Mouse (Mus musculus) thymus, postnatal 0 days (tissue): ENCODE results near the gene Coro7. TPM values are rescaled to one million over a fixed set of nuclear protein-coding genes. Genes with fewer than 3 reads are reported as not detected.
"Not testable (repeated sequence)": the region's sequence is repeated elsewhere in the genome, so short reads cannot be mapped to it uniquely, and the experiment has no call there.

Source experiments
- DNase-seq: peaks from one replicate; pipeline ENCODE4 v3.0.0-alpha.2; 2015; ENCODE audit warnings: low spot score
- polyA plus RNA-seq: library from polyadenylated mRNA; unstranded; fragments of >200 nt; fragmentation: Nextera tagmentation; extraction: Ambion mirVana; gene quantifications from 2 replicates; pipeline ENCODE4 v1.2.1, GENCODE M21; 2015

Coro7 gene
- polyA plus RNA-seq, 1 experiment from 2014 or later = 55.0 TPM

DNA sequence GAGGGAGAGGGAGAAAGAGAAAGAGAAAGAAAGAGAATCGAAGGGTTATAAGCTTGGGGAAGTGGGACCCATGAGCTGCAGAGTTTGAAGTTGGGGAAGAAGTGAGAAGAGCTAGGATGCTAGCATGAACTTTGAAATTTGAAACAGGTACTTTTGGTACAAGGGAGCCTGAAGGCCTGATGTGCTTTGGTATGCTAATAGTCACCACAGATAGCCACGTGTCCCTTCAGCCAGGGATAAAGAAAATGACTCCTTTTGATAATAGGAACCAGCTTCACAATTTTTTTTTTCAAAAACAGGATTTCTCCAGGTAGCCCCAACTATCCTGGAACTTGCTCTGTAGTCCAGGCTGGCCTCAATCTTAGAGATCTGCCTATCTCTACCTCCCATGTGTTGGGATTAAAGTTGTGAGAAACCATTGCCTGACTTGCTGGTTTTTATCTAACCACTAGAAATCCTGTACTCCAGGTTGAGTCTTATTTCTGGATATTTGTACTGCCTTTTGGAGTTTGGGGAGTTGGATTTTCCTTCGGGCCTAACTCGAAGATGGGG is 3.1 kb upstream of the Coro7 start:
- DNase-seq = no peak

DNA sequence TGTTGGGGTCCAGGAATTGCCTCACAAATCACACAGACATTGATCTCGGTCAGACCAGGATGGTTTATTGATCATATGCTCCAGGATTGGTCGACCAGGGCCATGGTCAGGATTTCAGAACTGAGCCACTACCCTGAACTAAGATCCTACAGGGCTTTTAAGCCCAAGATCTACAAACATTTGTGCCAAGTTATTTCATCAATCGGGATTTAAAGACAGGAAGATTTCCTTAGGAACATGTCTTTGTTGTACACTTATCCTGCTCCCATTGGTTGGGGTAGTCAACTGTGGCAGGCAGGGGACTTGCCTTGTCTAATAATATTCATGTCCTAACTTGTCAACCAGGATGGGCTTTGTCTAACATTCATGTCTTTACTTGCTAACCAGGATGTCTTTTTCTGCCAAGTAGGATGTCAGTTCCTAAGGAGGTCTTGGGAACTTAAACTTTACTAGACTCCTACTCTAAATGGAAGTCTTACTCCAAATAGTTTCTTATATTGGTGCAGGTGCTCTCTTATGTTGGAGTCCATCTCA is 1.4 kb upstream of the Coro7 start:
- DNase-seq = not testable (repeated sequence)

- DNase-seq = no peak
These were observed 1.5 kb downstream of the Coro7 start for GRCm38 (mm10) chr16:4678080-4678479.

GRCm38 (mm10) chr16:4676836-4677235 is 2.7 kb downstream of the Coro7 start:
- no peak for DNase-seq

GRCm38 (mm10) chr16:4674091-4674490 is 5.5 kb downstream of the Coro7 start:
- peak; percentile 89 for DNase-seq

GRCm38 (mm10) chr16:4670317-4670716 is 9.3 kb downstream of the Coro7 start:
- no peak for DNase-seq

DNA sequence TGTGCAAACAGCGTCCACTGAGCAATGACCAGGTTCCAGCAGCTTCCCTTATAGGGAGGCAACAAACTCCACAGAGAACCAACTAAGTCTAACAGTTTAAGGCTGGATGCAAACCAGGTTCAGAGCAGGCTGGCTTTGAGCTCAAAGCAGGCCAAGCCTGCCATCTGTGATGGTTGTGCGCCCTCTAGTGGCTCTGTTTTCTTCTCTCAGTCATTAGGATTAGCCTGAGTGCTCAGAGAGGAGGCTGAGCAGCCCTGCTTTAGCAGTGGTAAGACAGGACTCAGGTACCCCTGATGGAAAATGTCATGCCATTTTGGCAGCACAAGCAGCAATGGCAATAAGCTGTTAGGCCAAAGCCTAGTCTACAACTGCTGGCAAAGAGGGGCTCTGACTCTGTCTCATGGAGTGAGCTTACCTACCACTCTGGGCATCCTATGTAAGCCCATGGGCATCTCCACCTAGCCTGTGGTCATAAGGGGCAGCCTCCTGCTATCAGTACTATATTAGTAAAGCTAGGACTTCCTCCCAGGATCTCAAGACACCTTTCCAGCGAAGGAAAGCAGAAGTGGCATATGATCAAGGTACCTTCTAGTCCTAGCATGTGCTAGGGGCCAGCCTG is 12.3 kb downstream of the Coro7 start:
- DNase-seq = peak; percentile 89

DNA sequence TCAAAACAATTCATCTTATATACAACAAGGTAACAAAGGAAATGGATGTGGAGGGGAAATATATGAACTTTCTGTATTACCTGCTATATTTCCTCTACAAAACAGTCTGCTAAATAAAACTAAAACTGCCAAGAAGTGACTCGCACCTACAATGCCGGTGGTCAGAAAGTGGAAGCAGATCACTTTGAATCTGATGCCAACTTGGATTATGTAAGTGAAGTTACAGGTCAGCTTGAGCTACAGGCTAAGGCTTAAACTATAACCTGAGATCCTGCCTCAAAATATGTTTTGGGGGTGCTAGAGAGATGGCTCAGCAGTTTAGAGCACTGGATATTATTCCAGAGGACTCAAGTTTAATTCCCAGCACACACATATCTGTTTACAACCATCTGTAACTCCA is 13.9 kb downstream of the Coro7 start:
- DNase-seq = no peak

DNA sequence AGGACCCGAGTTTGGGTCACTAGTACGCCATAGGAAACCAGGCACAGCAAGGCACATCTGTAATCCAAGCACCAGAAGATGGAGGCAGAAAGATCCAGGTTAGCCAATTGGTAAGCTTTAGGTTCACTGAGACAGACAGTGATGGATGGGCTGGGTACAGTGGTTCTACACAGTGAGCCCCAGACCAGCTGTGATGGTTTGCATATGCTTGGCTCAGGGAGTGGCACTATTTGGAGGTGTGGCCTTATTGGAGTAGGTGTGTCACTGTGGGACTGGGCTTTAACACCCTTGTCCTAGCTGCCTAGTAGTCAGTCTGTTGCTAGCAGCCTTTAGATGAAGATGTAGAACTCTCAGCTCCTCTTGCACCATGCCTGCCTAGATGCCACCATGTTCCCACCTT is 15.8 kb downstream of the Coro7 start:
- no peak for DNase-seq

DNA sequence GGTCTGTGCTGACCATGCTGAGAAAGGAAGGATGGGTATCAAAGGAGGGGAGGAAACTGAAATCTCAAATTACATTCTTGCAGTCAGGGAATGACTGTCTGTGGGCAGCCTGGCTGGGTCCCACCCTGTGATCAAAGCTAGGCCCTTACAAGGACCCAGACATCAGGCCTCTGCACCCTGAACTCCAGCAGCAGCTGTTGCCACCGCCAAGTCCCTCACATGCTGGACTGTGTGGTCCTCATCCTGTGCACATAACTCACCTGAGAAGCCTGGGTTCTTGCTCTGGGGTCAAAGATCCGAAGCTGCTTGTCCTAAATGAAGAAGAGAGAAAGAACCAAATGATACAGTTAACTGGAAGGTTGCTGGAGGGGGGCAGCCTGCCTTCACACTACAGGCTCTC is 18.0 kb downstream of the Coro7 start:
- DNase-seq = no peak

- DNase-seq = no peak
These were observed 20.3 kb downstream of the Coro7 start for GRCm38 (mm10) chr16:4659326-4659725.

DNA sequence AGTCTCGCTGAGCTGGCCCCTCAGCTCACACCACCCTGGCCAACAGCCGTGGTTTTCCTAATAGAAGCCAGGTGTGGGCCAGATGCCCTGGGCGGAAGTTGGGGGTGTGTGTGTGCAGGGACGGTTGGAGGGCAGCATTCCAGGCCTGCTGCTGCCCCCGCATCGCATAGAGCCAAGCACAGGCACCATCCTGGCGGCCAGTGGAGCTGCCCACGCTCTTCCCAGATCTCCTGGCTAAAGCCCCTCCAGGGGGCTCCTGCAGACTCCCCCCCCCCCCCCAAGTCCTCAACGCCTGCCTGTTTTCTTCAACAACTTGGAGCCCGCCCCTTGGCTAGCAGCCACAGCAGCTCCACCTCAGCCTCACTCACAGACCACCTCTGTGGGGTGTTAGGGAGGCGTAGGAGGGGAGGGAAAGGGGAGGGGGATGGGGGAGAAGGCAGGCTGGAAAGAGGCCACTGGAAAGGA is 20.8 kb downstream of the Coro7 start:
- no peak for DNase-seq

DNA sequence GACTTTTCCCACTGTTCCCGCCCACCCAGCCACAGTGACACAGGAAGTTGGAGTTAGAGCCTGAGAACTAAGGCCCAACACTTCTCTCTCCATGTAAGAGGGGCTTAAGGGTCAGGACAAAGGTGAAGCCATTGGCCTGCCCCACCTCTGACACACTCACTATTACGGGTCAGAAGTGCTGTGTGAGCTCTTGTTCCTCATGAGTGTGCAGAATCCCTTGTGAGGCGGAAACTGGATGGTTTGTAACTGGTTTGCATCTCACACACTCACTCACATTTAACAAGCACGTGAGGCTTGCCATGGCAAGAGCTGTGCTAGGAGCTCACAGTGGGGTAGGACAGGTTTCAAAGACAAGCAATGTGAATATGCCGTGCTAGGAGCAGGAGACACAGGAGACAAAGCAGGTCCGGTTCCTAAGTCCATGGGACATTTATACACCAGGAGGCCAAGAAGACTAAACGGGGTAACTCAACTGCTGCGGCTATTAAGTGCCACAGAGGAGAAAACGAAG is 23.0 kb downstream of the Coro7 start:
- no peak for DNase-seq

- no peak for DNase-seq
These were observed 23.6 kb downstream of the Coro7 start for GRCm38 (mm10) chr16:4655764-4656570.

GRCm38 (mm10) chr16:4655251-4655734 is 24.3 kb downstream of the Coro7 start:
- no peak for DNase-seq

DNA sequence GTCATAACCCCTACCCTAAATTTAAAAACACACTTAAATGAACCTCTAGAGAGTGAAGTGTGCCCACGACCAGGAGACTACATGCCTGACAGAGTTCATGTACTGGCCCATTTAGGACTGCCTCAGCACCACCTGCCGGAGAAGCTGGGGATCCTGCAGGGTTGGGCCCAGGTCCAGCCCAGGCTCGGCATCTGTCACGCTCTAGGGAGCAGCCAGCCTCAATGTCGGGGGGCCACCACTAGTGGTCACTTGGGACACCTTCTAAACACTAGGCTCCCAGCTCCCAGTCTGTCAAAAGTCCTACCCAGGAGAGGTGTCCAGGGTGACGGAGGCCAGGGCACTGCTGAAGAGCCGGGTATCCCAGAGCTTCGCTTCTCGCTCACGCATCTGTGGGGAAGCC is 24.9 kb downstream of the Coro7 start:
- no peak for DNase-seq

DNA sequence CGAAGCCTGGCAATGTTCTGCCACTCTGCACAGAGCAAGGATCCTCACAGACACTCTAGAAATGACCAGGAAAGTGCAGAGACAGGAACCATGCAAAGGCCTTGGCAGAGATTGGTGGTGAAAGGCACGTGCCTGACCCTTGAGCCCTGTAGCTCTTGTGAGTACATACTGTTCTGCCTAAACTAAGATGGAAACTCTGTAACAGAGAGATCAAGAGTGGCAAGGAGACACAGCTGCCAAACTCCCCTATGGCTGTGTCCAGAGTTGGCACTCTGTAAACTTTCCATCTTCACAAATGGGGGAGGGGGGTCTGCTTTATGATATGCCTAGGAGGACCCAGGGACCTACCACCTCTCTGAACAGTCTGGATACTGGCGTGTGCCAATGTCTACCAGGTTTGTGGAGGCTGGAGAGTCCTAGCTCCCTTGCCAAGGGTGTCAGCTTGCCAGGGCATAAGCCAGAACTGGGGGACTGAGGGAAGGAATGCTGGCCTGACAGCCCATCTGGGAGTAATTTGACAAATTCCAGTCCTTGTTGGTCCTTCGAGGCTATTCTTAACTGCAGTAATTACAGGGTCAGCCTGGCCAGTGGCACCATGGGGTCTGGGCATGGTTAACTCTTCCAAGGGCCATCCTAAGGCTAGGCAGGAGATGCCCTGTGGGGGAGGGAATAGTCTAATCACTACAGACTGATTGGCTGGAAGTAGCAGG is 26.7 kb downstream of the Coro7 start:
- DNase-seq = no peak

DNA sequence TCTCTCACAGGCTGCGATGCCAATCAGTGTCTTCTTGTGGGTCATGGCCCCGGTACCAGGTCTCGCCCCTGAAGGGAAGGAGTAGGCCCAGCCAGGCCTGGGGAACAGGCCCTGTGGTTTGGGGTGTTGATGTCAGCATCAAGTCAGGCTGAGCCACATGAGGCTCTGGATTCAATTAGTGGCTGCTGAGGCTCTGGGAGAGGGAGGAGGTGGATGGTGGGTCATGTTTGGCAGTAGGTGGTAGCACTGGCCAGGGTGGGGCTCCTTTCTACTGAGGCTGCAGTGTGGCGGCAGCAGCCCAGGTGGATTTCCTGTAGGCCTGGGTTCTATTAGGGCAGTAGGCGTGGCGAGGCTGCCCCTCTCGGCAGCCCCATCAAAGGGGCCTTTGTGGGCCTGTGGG is 28.0 kb downstream of the Coro7 start:
- no peak for DNase-seq

DNA sequence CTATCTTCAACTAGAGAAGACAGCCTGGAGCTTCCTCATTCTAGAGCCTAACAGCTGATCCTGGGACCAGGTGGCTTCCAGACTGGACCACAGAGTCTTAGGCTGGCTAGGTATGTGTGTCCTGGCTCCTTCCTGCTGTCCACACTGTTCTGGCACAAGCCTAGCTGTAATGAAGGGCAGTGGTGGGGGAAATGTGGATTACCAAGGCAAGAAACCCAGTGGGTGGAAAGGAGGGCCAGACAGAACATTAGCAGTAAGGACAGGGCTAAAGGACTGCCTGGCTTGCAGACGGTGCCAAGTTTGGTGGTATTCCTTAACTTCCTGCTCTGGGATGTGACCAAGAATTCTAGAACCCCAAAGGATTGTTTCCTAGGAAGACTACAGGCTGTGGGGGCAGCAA is 28.5 kb downstream of the Coro7 start:
- no peak for DNase-seq

DNA sequence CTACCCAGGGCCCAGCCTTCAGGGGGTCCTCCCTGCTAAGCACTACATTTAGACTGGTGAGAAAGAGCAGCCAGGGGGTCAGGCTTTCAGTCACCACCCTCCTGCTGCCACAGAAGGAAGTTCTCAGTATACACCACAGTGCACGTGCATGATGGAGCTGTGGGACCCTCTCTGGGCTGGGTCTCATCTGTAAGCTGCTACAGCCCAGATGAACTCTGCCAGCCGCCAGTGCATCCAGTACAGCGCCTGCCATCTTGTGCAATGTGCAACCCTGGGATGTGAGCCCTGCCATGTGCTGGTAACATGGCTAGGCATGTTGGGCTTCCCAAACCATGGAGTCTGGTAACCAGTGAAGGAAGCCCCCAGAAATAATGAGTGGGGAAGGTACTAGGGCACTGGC is 29.4 kb downstream of the Coro7 start:
- no peak for DNase-seq

DNA sequence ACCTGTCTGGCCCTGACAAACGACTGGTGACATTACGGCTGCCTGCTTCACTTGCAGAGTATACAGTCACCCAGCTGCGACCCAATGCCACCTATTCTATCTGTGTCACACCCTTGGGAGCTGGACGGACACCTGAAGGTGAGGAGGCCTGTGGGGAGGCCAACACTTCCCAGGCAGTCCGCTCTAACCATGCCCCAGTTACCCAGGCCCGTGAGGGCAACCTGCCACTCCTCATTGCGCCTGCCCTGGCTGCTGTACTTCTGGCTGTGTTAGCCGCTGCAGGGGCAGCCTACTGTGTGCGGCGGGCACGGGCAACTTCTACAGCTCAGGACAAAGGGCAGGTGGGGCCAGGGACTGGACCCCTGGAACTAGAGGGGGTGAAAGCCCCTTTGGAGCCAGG is 29.9 kb downstream of the Coro7 start:
- DNase-seq = no peak
